ENCODE assay signal across 22 mouse cellular contexts in the genomic region with DNA sequence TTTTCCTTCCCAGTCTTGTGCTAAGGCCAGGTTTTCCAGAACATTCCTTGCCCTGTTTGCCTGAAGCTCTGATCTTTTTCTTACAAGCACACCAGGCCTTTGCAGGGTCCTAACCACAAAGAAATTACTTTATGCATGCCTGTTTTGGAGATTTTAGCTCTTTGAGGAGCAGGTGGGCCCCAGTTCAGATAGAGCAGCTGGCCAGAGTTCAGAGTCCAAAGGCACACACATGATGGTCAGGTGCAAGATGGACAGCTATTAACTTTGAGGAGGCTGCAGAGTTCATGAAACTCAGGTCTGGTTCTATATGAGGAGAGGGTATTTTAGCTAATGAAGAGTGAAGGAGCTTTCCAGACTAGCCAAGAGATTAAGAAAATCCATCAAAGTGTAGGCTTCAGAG.
"Had no signal": no experiment of that assay in that cellular context is flagged by ENCODE, and none has a peak within 500 bp of the region (broad histone marks: within the 10 kb centered on the region; RNA-seq: fewer than 3 reads in every experiment).

No protein-coding gene starts in this region.

- H3K9me3 ChIP-seq: limb, embryonic 10.5 days; limb, embryonic 13.5 days; lung, embryonic 15.5 days; midbrain, embryonic 10.5 days; midbrain, embryonic 13.5 days; neural tube, embryonic 12.5 days; neural tube, embryonic 15.5 days had no signal

- H3K27ac ChIP-seq: hindbrain, postnatal 0 days; layer of hippocampus, adult 2 months; limb, embryonic 10.5 days; limb, embryonic 13.5 days; liver, embryonic 14.5 days; lung, embryonic 15.5 days; midbrain, embryonic 10.5 days; midbrain, embryonic 13.5 days; neural tube, embryonic 12.5 days; neural tube, embryonic 15.5 days had no signal

- H3K4me3 ChIP-seq: layer of hippocampus, adult 2 months; limb, embryonic 10.5 days; limb, embryonic 13.5 days; lung, embryonic 15.5 days; megakaryocyte, embryonic 14.5 days; midbrain, embryonic 10.5 days; midbrain, embryonic 13.5 days; neural tube, embryonic 12.5 days; neural tube, embryonic 15.5 days had no signal

- H3K4me1 ChIP-seq: limb, embryonic 10.5 days; limb, embryonic 13.5 days; lung, embryonic 15.5 days; megakaryocyte, embryonic 14.5 days; midbrain, embryonic 10.5 days; midbrain, embryonic 13.5 days; neural tube, embryonic 12.5 days; neural tube, embryonic 15.5 days had no signal

- H3K27me3 ChIP-seq: limb, embryonic 13.5 days; lung, embryonic 15.5 days; megakaryocyte, embryonic 14.5 days; midbrain, embryonic 13.5 days; neural tube, embryonic 12.5 days; neural tube, embryonic 15.5 days had no signal

- H3K9ac ChIP-seq: limb, embryonic 13.5 days; liver, embryonic 14.5 days; liver, postnatal 0 days; lung, embryonic 15.5 days; midbrain, embryonic 13.5 days; neural tube, embryonic 12.5 days; neural tube, embryonic 15.5 days had no signal

- DNase-seq: layer of hippocampus, adult 9-11 months; liver; liver, postnatal 0 days; lung, postnatal 10 days; lung, postnatal 36 days; right cerebral cortex, postnatal 25 days; thymus, adult 18-20 months; thymus, postnatal 36 days had no signal

- ATAC-seq: hindbrain, postnatal 0 days; inflammation-experienced regulatory T-cells, adult 6 months; intestine, postnatal 0 days; liver, postnatal 0 days; midbrain, embryonic 13.5 days; midbrain, embryonic 16.5 days had no signal

- H3K4me2 ChIP-seq: limb, embryonic 13.5 days; lung, embryonic 15.5 days; midbrain, embryonic 13.5 days; neural tube, embryonic 12.5 days; neural tube, embryonic 15.5 days had no signal

- H3K36me3 ChIP-seq: limb, embryonic 10.5 days; limb, embryonic 13.5 days; lung, embryonic 15.5 days; midbrain, embryonic 10.5 days; midbrain, embryonic 13.5 days; neural tube, embryonic 12.5 days; neural tube, embryonic 15.5 days had no signal
